In the genomic region with DNA sequence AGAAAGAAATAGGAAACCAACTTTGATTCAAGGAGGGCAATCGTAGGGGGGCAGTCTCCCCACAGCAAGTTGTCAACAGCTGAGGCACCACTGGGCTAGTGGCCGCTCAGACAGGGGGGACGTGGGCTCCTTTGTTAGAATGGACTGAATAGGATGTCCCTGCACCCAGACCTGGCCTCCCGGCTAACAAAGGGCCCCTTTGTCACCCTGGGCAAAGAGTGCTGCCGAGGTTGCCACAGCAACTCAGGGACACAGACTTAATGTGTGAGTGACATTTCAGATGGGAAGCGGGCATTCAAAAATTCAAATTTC, we compare ENCODE assay signal across 16 mouse cellular contexts. TPM values are rescaled to one million over a fixed set of nuclear protein-coding genes. Genes with fewer than 3 reads are reported as not detected.
A peak's percentile ranks its signal among the peaks of the same experiment; 100 is the strongest.
DNase-seq lines count a peak whose midpoint lies in the region; ATAC-seq and TF ChIP-seq lines count a peak whose summit lies in the region.
"Had no signal": no experiment of that assay in that cellular context is flagged by ENCODE, and none has a peak within 500 bp of the region (broad histone marks: within the 10 kb centered on the region; RNA-seq: fewer than 3 reads in every experiment).

No protein-coding gene starts in this region.

- no peak overlapping the region for H3K4me2 ChIP-seq in lung, embryonic 14.5 days
- H3K4me2 ChIP-seq in forebrain, embryonic 14.5 days (ENCODE audit: low read length): no peak overlapping the region
- peak overlapping the region; percentile 30 for H3K4me2 ChIP-seq in neural tube, embryonic 12.5 days (replicated peaks)
- H3K4me2 ChIP-seq: embryonic facial prominence, embryonic 13.5 days; heart, embryonic 15.5 days had no signal

- ATAC-seq in lung, embryonic 14.5 days (ENCODE audit: insufficient read depth): peak; percentile 73
- ATAC-seq in forebrain, embryonic 14.5 days: peak; percentile 75
- ATAC-seq in neural tube, embryonic 12.5 days (ENCODE audit: low FRiP score, low read depth): peak; percentile 86

- H3K27ac ChIP-seq in lung, embryonic 14.5 days (ENCODE audit: low read depth): 0 out of 2 replicates have a peak overlapping the region, but pooled peaks have one; percentile 21
- H3K27ac ChIP-seq in forebrain, embryonic 14.5 days (ENCODE audit: low read depth, low read length): no peak overlapping the region
- H3K27ac ChIP-seq in limb, embryonic 10.5 days: peak overlapping the region; percentile 69; the same call in 1 of the 2 replicates
- no peak overlapping the region for H3K27ac ChIP-seq in neural tube, embryonic 12.5 days
- H3K27ac ChIP-seq: embryonic facial prominence, embryonic 13.5 days; gastrocnemius, adult 2 months; heart, embryonic 15.5 days had no signal

- DNase-seq in lung, embryonic 14.5 days: peak; percentile 41
- no peak for DNase-seq in lung, adult 2 months
- peak; percentile 55 for DNase-seq in forebrain, embryonic 14.5 days (ENCODE audit: low spot score)
- no peak for DNase-seq in limb, embryonic 10.5 days (ENCODE audit: low spot score)
- no peak for DNase-seq in ovary, adult 18-20 months (ENCODE audit: low spot score)
- no peak for DNase-seq in adrenal gland, adult (ENCODE audit: inconsistent age in 2 of 2, low spot score in 1 of 2)
- no peak for DNase-seq in kidney, adult 18-20 months
- DNase-seq: B cell, adult 2 months; cerebellum, adult 11-12 months; gastrocnemius, adult 2 months; kidney, adult 2 months; layer of hippocampus, postnatal 36 days; spleen, adult 18-20 months had no signal

- H3K27me3 ChIP-seq in lung, embryonic 14.5 days (ENCODE audit: insufficient read depth, low read length): no peaks in the 10 kb centered on the region
- no peaks in the 10 kb centered on the region for H3K27me3 ChIP-seq in forebrain, embryonic 14.5 days (replicated peaks; ENCODE audit: control insufficient read depth, insufficient read depth, low read length)
- H3K27me3 ChIP-seq in limb, embryonic 10.5 days (ENCODE audit: low read depth, poor library complexity, severe bottlenecking): peaks cover 27% of the 10 kb centered on the region
- 0 out of 2 replicates have a peak, but pooled peaks cover 4% of the 10 kb centered on the region for H3K27me3 ChIP-seq in neural tube, embryonic 12.5 days (replicated peaks)

- no peak overlapping the region for H3K9ac ChIP-seq in lung, embryonic 14.5 days
- no peak overlapping the region; the same call in 1 of the 2 replicates for H3K9ac ChIP-seq in forebrain, embryonic 14.5 days (ENCODE audit: low read length)
- no peak overlapping the region for H3K9ac ChIP-seq in neural tube, embryonic 12.5 days
- H3K9ac ChIP-seq: embryonic facial prominence, embryonic 13.5 days; heart, embryonic 15.5 days had no signal

- H3K9me3 ChIP-seq in lung, embryonic 14.5 days (ENCODE audit: low read depth, low read length): no peaks in the 10 kb centered on the region
- H3K9me3 ChIP-seq in forebrain, embryonic 14.5 days (replicated peaks; ENCODE audit: control insufficient read depth, low read length): no peaks in the 10 kb centered on the region
- no peaks in the 10 kb centered on the region for H3K9me3 ChIP-seq in limb, embryonic 10.5 days (replicated peaks)
- no peaks in the 10 kb centered on the region for H3K9me3 ChIP-seq in neural tube, embryonic 12.5 days
- H3K9me3 ChIP-seq: embryonic facial prominence, embryonic 13.5 days; heart, embryonic 15.5 days had no signal

- H3K4me1 ChIP-seq in lung, embryonic 14.5 days (ENCODE audit: insufficient read depth): 0 out of 2 replicates have a peak, but pooled peaks cover 7% of the 10 kb centered on the region
- H3K4me1 ChIP-seq in lung, adult 2 months (ENCODE audit: control insufficient read depth, insufficient read depth, low read length): no peaks in the 10 kb centered on the region
- H3K4me1 ChIP-seq in forebrain, embryonic 14.5 days (ENCODE audit: control insufficient read depth, insufficient read depth, low read length): peaks cover 28% of the 10 kb centered on the region
- peaks cover 30% of the 10 kb centered on the region for H3K4me1 ChIP-seq in limb, embryonic 10.5 days
- H3K4me1 ChIP-seq in neural tube, embryonic 12.5 days: peaks cover 31% of the 10 kb centered on the region
- H3K4me1 ChIP-seq: heart, embryonic 15.5 days had no signal

- TF ChIP-seq CTCF in lung, embryonic 14.5 days (IDR thresholded peaks at IDR 0.05; ENCODE audit: low read depth): no peak
- TF ChIP-seq CTCF in lung, adult 2 months (IDR thresholded peaks at IDR 0.05; ENCODE audit: insufficient read depth, low read length): no peak

- 44% methylated on average over 6 of the region's 6 CpGs for WGBS in lung, embryonic 14.5 days
- WGBS in lung, adult 2 months: 82% methylated on average over 6 of the region's 6 CpGs
- 5% methylated on average over 6 of the region's 6 CpGs for WGBS in forebrain, embryonic 14.5 days
- 53% methylated on average over 6 of the region's 6 CpGs for WGBS in limb, embryonic 10.5 days
- WGBS in neural tube, embryonic 12.5 days: 5% methylated on average over 6 of the region's 6 CpGs

- TF ChIP-seq POLR2A in lung, adult 2 months (IDR thresholded peaks at IDR 0.05; ENCODE audit: borderline replicate concordance, extremely low read depth, low read depth, low read length): no peak

- no peaks in the 10 kb centered on the region for H3K36me3 ChIP-seq in lung, embryonic 14.5 days (ENCODE audit: insufficient read depth)
- no peaks in the 10 kb centered on the region for H3K36me3 ChIP-seq in forebrain, embryonic 14.5 days (ENCODE audit: control insufficient read depth, insufficient read depth, low read length)
- H3K36me3 ChIP-seq in limb, embryonic 10.5 days: no peaks in the 10 kb centered on the region
- no peaks in the 10 kb centered on the region for H3K36me3 ChIP-seq in neural tube, embryonic 12.5 days
- H3K36me3 ChIP-seq: embryonic facial prominence, embryonic 13.5 days; heart, embryonic 15.5 days had no signal

- no peak overlapping the region for H3K4me3 ChIP-seq in lung, embryonic 14.5 days (ENCODE audit: low read depth, low read length)
- no peak overlapping the region for H3K4me3 ChIP-seq in lung, adult 2 months (replicated peaks; ENCODE audit: extremely low read depth, low read depth, low read length)
- no peak overlapping the region for H3K4me3 ChIP-seq in forebrain, embryonic 14.5 days (ENCODE audit: low read depth, low read length)
- H3K4me3 ChIP-seq in limb, embryonic 10.5 days: no peak overlapping the region
- no peak overlapping the region for H3K4me3 ChIP-seq in neural tube, embryonic 12.5 days
- H3K4me3 ChIP-seq: embryonic facial prominence, embryonic 13.5 days; gastrocnemius, adult 2 months; heart, embryonic 15.5 days had no signal

RNA-seq across cellular contexts. Expression of gene Tox2, which starts 7.1 kb away (rescaled TPM):
- polyA plus RNA-seq in lung, embryonic 14.5 days (2014; fragmentation: Nextera tagmentation; extraction: Ambion mirVana): 4.3 and 4.6 TPM in 2 replicates
- 34.2 and 58.0 TPM in 2 replicates for polyA plus RNA-seq in lung, adult 2 months (2012; rRNA removed)
- 16.5 and 19.2 TPM in 2 replicates for polyA plus RNA-seq in forebrain, embryonic 14.5 days (2014; fragmentation: Nextera tagmentation; extraction: Ambion mirVana)
- 0.48 and 1.8 TPM in 2 replicates for polyA plus RNA-seq in limb, embryonic 10.5 days (2016; fragmentation: Nextera tagmentation; extraction: Ambion mirVana)
- polyA plus RNA-seq in neural tube, embryonic 12.5 days (2016; fragmentation: Nextera tagmentation; extraction: Ambion mirVana): 13.8 and 18.8 TPM in 2 replicates

Comparison
In these comparisons a context has a peak if more than half of its experiments do, and no peak if none do; other contexts are left out.
1. DNase-seq: peak in lung, embryonic 14.5 days (single experiment) and forebrain, embryonic 14.5 days (single experiment); none in lung, adult 2 months (single experiment), limb, embryonic 10.5 days (single experiment), ovary, adult 18-20 months (single experiment), adrenal gland, adult (0 of 2) and kidney, adult 18-20 months (single experiment).
2. H3K27ac ChIP-seq: peak in lung, embryonic 14.5 days (single experiment) and limb, embryonic 10.5 days (single experiment); none in forebrain, embryonic 14.5 days (single experiment) and neural tube, embryonic 12.5 days (single experiment).
3. Peak in every context shown above with its lines, with median percentiles within 50 percentile points of each other: ATAC-seq.